Mouse (Mus musculus) brain, adult 2 months (tissue): ENCODE measurements at regions not wholly inside any gene's neighbourhood (a gene's known extent, or its start where the extent isn't known, plus 50 kb on each side); places are given as distances from the start of the nearest gene placed in this dataset.

Experiments
- DNase-seq: peaks from one replicate; pipeline ENCODE4 v3.0.0; 2011; ENCODE audit warnings: low read depth, low spot score

DNA sequence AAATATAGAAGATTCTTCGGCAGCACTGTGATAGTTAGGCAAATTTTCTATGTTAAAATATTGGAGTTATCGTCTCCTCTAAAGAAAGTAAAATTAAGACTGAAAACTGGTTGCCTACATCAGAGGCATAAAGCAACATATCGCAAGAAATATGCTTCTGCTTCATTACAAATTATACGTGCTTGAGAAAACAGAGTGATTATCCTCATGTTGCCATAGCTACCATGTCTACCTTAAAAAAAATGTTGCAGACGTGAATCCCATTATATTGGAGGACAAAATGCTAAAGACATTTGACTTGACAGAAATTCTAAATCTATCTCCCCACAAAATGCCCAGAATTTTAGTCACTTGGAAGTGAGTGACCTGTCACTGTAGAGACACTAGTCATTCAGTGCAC lies 1677.6 kb upstream of the Tenm3 start:
- peak; percentile 11 for DNase-seq
